Mouse (Mus musculus) ES-E14 (cell line): Measurements from ENCODE around the gene Slc25a45.
A peak's percentile ranks its signal among the peaks of the same experiment; 100 is the strongest.

ENCODE experiments used
- CHD2 ChIP-seq: IDR thresholded peaks from 2 replicates; pipeline ENCODE4 v1.6.1; 2014; ENCODE audit warnings: mild to moderate bottlenecking, low read depth, low read length, inconsistent platforms
- ZC3H11A ChIP-seq: IDR thresholded peaks from 2 replicates; pipeline ENCODE4 v1.6.1; 2012; ENCODE audit warnings: low read depth, mild to moderate bottlenecking, inconsistent platforms, low read length, borderline replicate concordance
- ZNF384 ChIP-seq: IDR thresholded peaks from 2 replicates; pipeline ENCODE4 v1.6.1; 2012; ENCODE audit warnings: low read depth, low read length, inconsistent platforms

- TF ChIP-seq ZC3H11A (no peak), ZNF384 (no peak; the same call in 1 of the 2 replicates), CHD2 (peak; percentile 6; the same call in 1 of the 2 replicates)
Measured at GRCm38 (mm10) chr19:5840890-5841388, 36.7 kb upstream of the Slc25a45 start.
